ENCODE assay signal across 18 mouse cellular contexts in genomic region chr13:99278511-99278910, GRCm38 (mm10).
DNase-seq lines count a peak whose midpoint lies in the region; ATAC-seq lines count a peak whose summit lies in the region.
"Had no signal": no experiment of that assay in that cellular context is flagged by ENCODE, and none has a peak within 500 bp of the region (broad histone marks: within the 10 kb centered on the region; RNA-seq: fewer than 3 reads in every experiment).

No protein-coding gene starts in this region.

- no peak for ATAC-seq in heart, embryonic 12.5 days (ENCODE audit: insufficient number of reproducible peaks, low FRiP score)
- ATAC-seq: activated CD4-positive, CD25-positive, alpha-beta regulatory T cell, adult 4 months; CD4-positive, CD25-positive, alpha-beta regulatory T cell, adult 4 months; Patski had no signal

- peak; percentile 52 for DNase-seq in heart, adult 11 months
- DNase-seq in heart, embryonic 10.5 days (ENCODE audit: low spot score): peak; percentile 31
- no peak for DNase-seq in heart, postnatal 4 days
- DNase-seq: adrenal gland, adult 2 months; adrenal gland, adult 8-10 months; adrenal gland, postnatal 10 days; adrenal gland, postnatal 14 days; adrenal gland, postnatal 25 days; adrenal gland, postnatal 36 days; B cell, adult 2 months; cerebellum, adult 11 months; cerebellum, adult 11-12 months; cerebellum, adult 18-20 months had no signal

- H3K27me3 ChIP-seq in heart, embryonic 12.5 days (replicated peaks): no peaks in the 10 kb centered on the region
- no peaks in the 10 kb centered on the region for H3K27me3 ChIP-seq in heart, embryonic 10.5 days (ENCODE audit: insufficient read depth, poor library complexity, severe bottlenecking)
- H3K27me3 ChIP-seq: Patski had no signal

- WGBS in heart, embryonic 12.5 days: 77% methylated on average over 6 of the region's 6 CpGs
- 81% methylated on average over 6 of the region's 6 CpGs for WGBS in heart, embryonic 10.5 days

- H3K4me3 ChIP-seq in heart, embryonic 12.5 days: no peak overlapping the region
- no peak overlapping the region for H3K4me3 ChIP-seq in heart, embryonic 10.5 days

- H3K36me3 ChIP-seq in heart, embryonic 12.5 days: no peaks in the 10 kb centered on the region
- no peaks in the 10 kb centered on the region for H3K36me3 ChIP-seq in heart, embryonic 10.5 days
- H3K36me3 ChIP-seq: G1E had no signal

- H3K9me3 ChIP-seq in heart, embryonic 12.5 days (replicated peaks): 0 out of 2 replicates have a peak, but pooled peaks cover 5% of the 10 kb centered on the region
- H3K9me3 ChIP-seq in heart, embryonic 10.5 days: no peaks in the 10 kb centered on the region
- H3K9me3 ChIP-seq: G1E had no signal

- H3K9ac ChIP-seq in heart, embryonic 12.5 days: no peak overlapping the region

- no peak overlapping the region for H3K27ac ChIP-seq in heart, embryonic 12.5 days (ENCODE audit: poor library complexity, severe bottlenecking)
- no peak overlapping the region for H3K27ac ChIP-seq in heart, embryonic 10.5 days

- no peak overlapping the region for H3K4me2 ChIP-seq in heart, embryonic 12.5 days

- H3K4me1 ChIP-seq in heart, embryonic 12.5 days (replicated peaks): peaks cover 6% of the 10 kb centered on the region; the same call in 1 of the 2 replicates
- H3K4me1 ChIP-seq in heart, embryonic 10.5 days: peaks cover 4% of the 10 kb centered on the region; the same call in 1 of the 2 replicates
